Mouse (Mus musculus): ENCODE results near the gene Nckap5l.

GRCm38 (mm10) chr15:99500320-99500719 lies 42.8 kb upstream of the Nckap5l start:
- TF ChIP-seq CTCF (IDR thresholded peaks at IDR 0.05) = no peak
- no peak for TF ChIP-seq POLR2A (IDR thresholded peaks at IDR 0.05; ENCODE audit: insufficient read depth, low read depth, low read length)
- TF ChIP-seq EP300 (IDR thresholded peaks at IDR 0.05; ENCODE audit: insufficient read depth, low read depth, low read length) = no peak
